Mouse (Mus musculus) cerebellum, adult 2 months (tissue): ENCODE measurements around the gene Dirc2.

Experiments used
- CTCF ChIP-seq: fragments of 200-500 bp; IDR thresholded peaks from 2 replicates; pipeline ENCODE4 v1.5.1; 2011; ENCODE audit warnings: low read depth, mild to moderate bottlenecking, control low read depth, low read length, moderate library complexity, borderline replicate concordance; ENCODE audit not compliant: insufficient read depth
- POLR2A ChIP-seq: fragments of 200-500 bp; IDR thresholded peaks from 2 replicates; pipeline ENCODE4 v1.6.1; 2011; ENCODE audit warnings: low read length, control low read depth, borderline replicate concordance; ENCODE audit not compliant: insufficient read depth

- TF ChIP-seq POLR2A (no peak), CTCF (no peak)
Measured at GRCm38 (mm10) chr16:35756697-35757096, 12.5 kb downstream of the Dirc2 start.
